Mouse (Mus musculus) kidney, adult 2 months (tissue): ENCODE data around the gene Zhx3. TPM values are rescaled to one million over a fixed set of nuclear protein-coding genes. Genes with fewer than 3 reads are reported as not detected.
A peak's percentile ranks its signal among the peaks of the same experiment; 100 is the strongest.

Source experiments
- DNase-seq: peaks from one replicate; pipeline ENCODE4 v3.0.0; 2021
- H3K27ac ChIP-seq: fragments of 200-500 bp; 2 replicates; pipeline ENCODE4 v1.5.1; 2012; ENCODE audit warnings: low read depth, low read length, control low read depth, inconsistent platforms; ENCODE audit not compliant: insufficient read depth
- H3K27me3 ChIP-seq: fragments of 200-500 bp; replicated peaks from 2 replicates; pipeline ENCODE4 v1.6.1; 2012; ENCODE audit warnings: mild to moderate bottlenecking, moderate library complexity, low read length, inconsistent platforms; ENCODE audit not compliant: control insufficient read depth, insufficient read depth
- H3K36me3 ChIP-seq: fragments of 200-500 bp; 2 replicates; pipeline ENCODE4 v1.6.1; 2012; ENCODE audit warnings: mild to moderate bottlenecking, moderate library complexity, low read length, inconsistent platforms; ENCODE audit not compliant: control insufficient read depth, insufficient read depth
- H3K4me1 ChIP-seq: fragments of 200-500 bp; 2 replicates; pipeline ENCODE4 v1.6.1; 2011; ENCODE audit warnings: low read length; ENCODE audit not compliant: control insufficient read depth, insufficient read depth
- H3K4me3 ChIP-seq: fragments of 200-500 bp; 2 replicates; pipeline ENCODE4 v1.5.1; 2011; ENCODE audit warnings: mild to moderate bottlenecking, low read depth, low read length, control low read depth; ENCODE audit not compliant: insufficient read depth
- CTCF ChIP-seq: fragments of 200-500 bp; conservative IDR thresholded peaks from 2 replicates; pipeline ENCODE4 v1.5.1; 2011; ENCODE audit warnings: low read depth, mild to moderate bottlenecking, control low read depth, low read length, moderate library complexity, mixed read lengths; ENCODE audit not compliant: insufficient read depth, insufficient read length
- POLR2A ChIP-seq: fragments of 200-500 bp; IDR thresholded peaks from one replicate; pipeline ENCODE4 v1.6.1; 2011; ENCODE audit warnings: low read depth, low read length, control low read depth
- WGBS: fragments of 180-500 bp; shearing (Covaris S2); methylation state at CpG from one replicate; pipeline ENCODE4 v1.1.7; 2018; 5-methylcytosine and 5-hydroxymethylcytosine counted together
- polyA plus RNA-seq: library from polyadenylated mRNA; depleted of rRNA; stranded (reverse); fragments of >200 nt; gene quantifications from 2 replicates; pipeline ENCODE4 v1.2.3, GENCODE M21; 2012; rRNA removed

Gene Zhx3
- polyA plus RNA-seq, result 16.9 and 18.7 TPM in 2 replicates

- Histone ChIP-seq H3K27ac (peak within 1 kb of the TSS; percentile 97), H3K27me3 (no peaks in the 10 kb centered on the region), H3K36me3 (no peaks in the 10 kb centered on the region; the same call in 1 of the 2 replicates), H3K4me1 (peaks cover 23% of the 10 kb centered on the region), H3K4me3 (peak within 1 kb of the TSS; percentile 92)
- TF ChIP-seq CTCF (no peak), POLR2A (peak; percentile 63)
- WGBS, result under 1% methylated on average over 43 of the region's 48 CpGs
- peak; percentile 96 for DNase-seq
Observed at GRCm38 (mm10) chr2:160872890-160873382, at the start of gene Zhx3. Gene Zhx3, minus strand, starts transcription at chr2:160872998.

- no peak for DNase-seq
- no peaks in the 10 kb centered on the region for H3K36me3 ChIP-seq
- WGBS, result 58% methylated on average over 6 of the region's 7 CpGs
Observed at GRCm38 (mm10) chr2:160921285-160921684, 48.5 kb upstream of the Zhx3 start.

DNA sequence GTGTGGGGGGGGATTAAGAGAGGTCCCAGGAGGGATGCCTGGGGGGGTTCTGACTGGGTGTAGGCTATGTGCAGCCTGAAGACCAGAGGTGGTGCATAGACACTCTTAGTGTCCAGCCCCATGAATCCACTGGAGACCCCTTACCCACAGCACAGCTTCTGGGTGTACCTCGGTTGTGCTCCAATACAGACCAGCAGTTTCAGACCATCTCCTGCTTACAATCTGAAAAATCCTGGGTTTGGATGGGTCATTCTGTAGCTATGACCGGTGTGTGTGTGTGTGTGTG, 46.1 kb upstream of the Zhx3 start:
- no peak for TF ChIP-seq POLR2A
- TF ChIP-seq CTCF, result no peak
- no peak for DNase-seq
- H3K4me3 ChIP-seq, result no peak overlapping the region
- WGBS, result 92% methylated on average over 2 of the region's 2 CpGs
- no peaks in the 10 kb centered on the region for H3K36me3 ChIP-seq
- no peak overlapping the region for H3K27ac ChIP-seq
- no peaks in the 10 kb centered on the region for H3K4me1 ChIP-seq
- H3K27me3 ChIP-seq, result no peaks in the 10 kb centered on the region; the same call in 1 of the 2 replicates

More at GRCm38 (mm10) chr2:160921285-160921684, 48.5 kb upstream of the Zhx3 start:
- TF ChIP-seq POLR2A (no peak), CTCF (no peak)
- Histone ChIP-seq H3K4me1 (no peaks in the 10 kb centered on the region), H3K4me3 (no peak overlapping the region), H3K27ac (no peak overlapping the region), H3K27me3 (no peaks in the 10 kb centered on the region)

DNA sequence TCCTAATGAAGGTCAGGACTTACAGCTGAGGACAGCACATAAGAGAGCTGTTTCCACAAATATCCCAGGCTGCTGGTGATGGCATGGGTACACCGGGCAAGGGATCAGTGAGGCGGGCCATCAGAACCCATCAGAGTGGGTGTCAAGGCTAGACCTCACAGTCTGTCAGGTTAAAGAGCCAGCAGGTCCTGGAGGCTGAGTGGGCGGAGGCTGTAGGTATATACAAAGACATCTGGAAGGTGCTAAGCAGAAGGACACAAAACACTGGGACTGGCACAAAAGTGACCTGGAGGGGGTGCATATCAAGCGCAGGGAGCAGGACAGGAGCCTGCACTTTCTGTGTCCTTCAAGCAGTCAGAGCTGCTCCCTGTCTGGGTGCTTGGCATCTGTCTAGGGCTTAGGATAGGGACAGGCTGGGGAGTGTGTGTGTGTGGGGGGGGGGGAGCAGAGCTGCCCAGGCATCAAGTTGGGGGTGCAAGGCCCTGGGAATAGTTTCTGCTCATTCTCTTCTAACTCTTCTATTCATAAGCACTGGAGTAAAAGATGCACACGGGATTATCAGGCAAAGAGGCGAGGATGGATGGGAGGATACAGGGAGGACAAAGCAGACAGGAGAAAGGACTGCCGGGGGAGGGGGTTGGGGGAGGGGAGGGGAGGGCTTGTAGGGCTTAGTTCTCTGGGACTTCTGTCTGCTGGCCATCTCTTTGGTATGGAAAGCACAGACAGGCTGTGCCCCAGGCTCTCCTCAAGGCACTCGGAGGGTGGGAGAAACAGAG, 45.5 kb upstream of the Zhx3 start:
- 82% methylated on average over 8 of the region's 8 CpGs for WGBS
- no peak overlapping the region for H3K4me3 ChIP-seq
- H3K4me1 ChIP-seq, result no peaks in the 10 kb centered on the region
- no peaks in the 10 kb centered on the region for H3K36me3 ChIP-seq
- no peaks in the 10 kb centered on the region; the same call in 1 of the 2 replicates for H3K27me3 ChIP-seq
- H3K27ac ChIP-seq, result no peak overlapping the region
- TF ChIP-seq POLR2A, result no peak
- TF ChIP-seq CTCF, result no peak
- no peak for DNase-seq

DNA sequence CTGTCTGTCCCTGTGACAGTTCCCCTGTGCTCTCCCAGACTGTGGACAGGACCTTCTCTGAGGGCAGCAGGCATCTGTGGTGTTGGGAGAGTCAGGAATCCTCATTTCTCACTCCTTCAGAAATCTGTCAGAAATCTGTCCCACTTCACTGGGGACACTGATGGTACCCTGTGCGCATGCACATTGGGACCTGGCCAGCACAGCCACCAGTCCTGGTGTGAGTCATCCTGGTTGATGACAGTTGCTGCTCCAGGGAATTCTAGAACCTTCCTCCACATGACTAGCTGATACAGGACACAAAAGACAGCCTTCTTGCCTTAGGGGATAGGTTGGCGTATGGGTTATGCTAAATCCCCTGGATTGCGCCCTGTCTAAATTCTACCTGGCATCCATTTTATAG, 44.5 kb upstream of the Zhx3 start:
- WGBS, result 95% methylated on average over 3 of the region's 3 CpGs
- no peak overlapping the region for H3K27ac ChIP-seq
- no peaks in the 10 kb centered on the region for H3K4me1 ChIP-seq
- no peaks in the 10 kb centered on the region for H3K36me3 ChIP-seq
- TF ChIP-seq CTCF, result no peak
- TF ChIP-seq POLR2A, result no peak
- H3K4me3 ChIP-seq, result no peak overlapping the region
- no peak for DNase-seq
- no peaks in the 10 kb centered on the region; the same call in 1 of the 2 replicates for H3K27me3 ChIP-seq

- no peaks in the 10 kb centered on the region for H3K4me1 ChIP-seq
- DNase-seq, result no peak
- H3K27me3 ChIP-seq, result peaks cover 3% of the 10 kb centered on the region
- no peaks in the 10 kb centered on the region for H3K36me3 ChIP-seq
- H3K4me3 ChIP-seq, result no peak overlapping the region
- TF ChIP-seq CTCF (no peak), POLR2A (no peak)
- 79% methylated on average over 8 of the region's 8 CpGs for WGBS
- H3K27ac ChIP-seq, result no peak overlapping the region
Observed at GRCm38 (mm10) chr2:160916714-160917113, 43.9 kb upstream of the Zhx3 start.

- 69% methylated on average over 13 of the region's 13 CpGs for WGBS
- TF ChIP-seq POLR2A, result no peak
- no peak for TF ChIP-seq CTCF
- H3K36me3 ChIP-seq, result no peaks in the 10 kb centered on the region
- no peak for DNase-seq
- peaks cover 3% of the 10 kb centered on the region for H3K27me3 ChIP-seq
- no peaks in the 10 kb centered on the region for H3K4me1 ChIP-seq
- H3K27ac ChIP-seq, result no peak overlapping the region
- H3K4me3 ChIP-seq, result no peak overlapping the region
Observed at GRCm38 (mm10) chr2:160915821-160916610, 43.2 kb upstream of the Zhx3 start.
